Mouse (Mus musculus) erythroblast, adult 5-6 weeks (primary cell): ENCODE results near the gene Pea15a. TPM values are rescaled to one million over a fixed set of nuclear protein-coding genes. Genes with fewer than 3 reads are reported as not detected.

Experiments used
- total RNA-seq, 2 experiments: library from RNA; stranded (forward) in 1 of 2; stranded (reverse) in 1 of 2; fragments of 150-400 nt in 1 of 2; fragments of 200-764, 138-1000 nt in 1 of 2; gene quantifications; 2 replicates each; pipeline versions ENCODE4 v1.2.3 to v1.2.4; 2015 to 2017; ENCODE audit warnings: low replicate concordance in 2 of 2

The Pea15a gene
- total RNA-seq, 2 experiments from 2014 or later = 2.5 to 2.6 TPM

Other genes with a start within 250 kb of the Pea15a start
- gene Vangl2, start 178.4 kb downstream of the Pea15a start, total RNA-seq (2015; ENCODE audit: low replicate concordance) = 1.3 TPM in 1 of 2 replicates, not detected in the other
- 0.42 and 3.4 TPM in 2 replicates for gene Vangl2, start 178.4 kb downstream of the Pea15a start, total RNA-seq (2017; ENCODE audit: low replicate concordance)
- not detected in 2 replicates for gene Nhlh1, start 149.2 kb downstream of the Pea15a start, total RNA-seq (2015; ENCODE audit: low replicate concordance)
- gene Nhlh1, start 149.2 kb downstream of the Pea15a start, total RNA-seq (2017; ENCODE audit: low replicate concordance) = not detected in 2 replicates
- gene Copa, start 124.3 kb downstream of the Pea15a start, total RNA-seq (2015; ENCODE audit: low replicate concordance) = 35.1 and 67.1 TPM in 2 replicates
- 41.1 and 43.5 TPM in 2 replicates for gene Copa, start 124.3 kb downstream of the Pea15a start, total RNA-seq (2017; ENCODE audit: low replicate concordance)
- gene Ncstn, start 124.0 kb downstream of the Pea15a start, total RNA-seq (2015; ENCODE audit: low replicate concordance) = 19.0 and 28.8 TPM in 2 replicates
- 16.7 and 20.1 TPM in 2 replicates for gene Ncstn, start 124.0 kb downstream of the Pea15a start, total RNA-seq (2017; ENCODE audit: low replicate concordance)
- 10.0 and 22.4 TPM in 2 replicates for gene Pex19, start 80.0 kb downstream of the Pea15a start, total RNA-seq (2015; ENCODE audit: low replicate concordance)
- gene Pex19, start 80.0 kb downstream of the Pea15a start, total RNA-seq (2017; ENCODE audit: low replicate concordance) = 22.7 and 41.2 TPM in 2 replicates
- gene Dcaf8, start 58.7 kb downstream of the Pea15a start, total RNA-seq (2015; ENCODE audit: low replicate concordance) = 226 and 232 TPM in 2 replicates
- gene Dcaf8, start 58.7 kb downstream of the Pea15a start, total RNA-seq (2017; ENCODE audit: low replicate concordance) = 600 and 738 TPM in 2 replicates
- gene Casq1, start 13.1 kb upstream of the Pea15a start, total RNA-seq (2015; ENCODE audit: low replicate concordance) = not detected in 2 replicates
- not detected in 2 replicates for gene Casq1, start 13.1 kb upstream of the Pea15a start, total RNA-seq (2017; ENCODE audit: low replicate concordance)
- gene Atp1a4, start 51.6 kb upstream of the Pea15a start, total RNA-seq (2015; ENCODE audit: low replicate concordance) = not detected in 2 replicates
- gene Atp1a4, start 51.6 kb upstream of the Pea15a start, total RNA-seq (2017; ENCODE audit: low replicate concordance) = not detected in 2 replicates
- 1.3 and 6.7 TPM in 2 replicates for gene Igsf8, start 54.8 kb upstream of the Pea15a start, total RNA-seq (2015; ENCODE audit: low replicate concordance)
- gene Igsf8, start 54.8 kb upstream of the Pea15a start, total RNA-seq (2017; ENCODE audit: low replicate concordance) = 2.0 and 3.1 TPM in 2 replicates
- gene Atp1a2, start 91.3 kb upstream of the Pea15a start, total RNA-seq (2015; ENCODE audit: low replicate concordance) = not detected in 2 replicates
- gene Atp1a2, start 91.3 kb upstream of the Pea15a start, total RNA-seq (2017; ENCODE audit: low replicate concordance) = not detected in 2 replicates
- not detected in 2 replicates for gene Kcnj9, start 122.5 kb upstream of the Pea15a start, total RNA-seq (2015; ENCODE audit: low replicate concordance)
- gene Kcnj9, start 122.5 kb upstream of the Pea15a start, total RNA-seq (2017; ENCODE audit: low replicate concordance) = 2.1 TPM in 1 of 2 replicates, not detected in the other
- gene Kcnj10, start 134.4 kb upstream of the Pea15a start, total RNA-seq (2015; ENCODE audit: low replicate concordance) = 5.6 and 11.7 TPM in 2 replicates
- 0.85 and 2.8 TPM in 2 replicates for gene Kcnj10, start 134.4 kb upstream of the Pea15a start, total RNA-seq (2017; ENCODE audit: low replicate concordance)
- 5.2 and 5.6 TPM in 2 replicates for gene Pigm, start 169.7 kb upstream of the Pea15a start, total RNA-seq (2015; ENCODE audit: low replicate concordance)
- 5.3 and 8.1 TPM in 2 replicates for gene Pigm, start 169.7 kb upstream of the Pea15a start, total RNA-seq (2017; ENCODE audit: low replicate concordance)